8 mouse cellular contexts compared by ENCODE assay signal in genomic region chr2:52811691-52812090, GRCm38 (mm10). TPM values are rescaled to one million over a fixed set of nuclear protein-coding genes. Genes with fewer than 3 reads are reported as not detected.
DNase-seq lines count a peak whose midpoint lies in the region; TF ChIP-seq lines count a peak whose summit lies in the region.
"Had no signal": no experiment of that assay in that cellular context is flagged by ENCODE, and none has a peak within 500 bp of the region (broad histone marks: within the 10 kb centered on the region; RNA-seq: fewer than 3 reads in every experiment).

No protein-coding gene starts in this region.

- TF ChIP-seq POLR2A in cerebellum, adult 2 months (IDR thresholded peaks at IDR 0.05; ENCODE audit: borderline replicate concordance, insufficient read depth, low read length), result no peak

- intact Hi-C loops in left cerebral cortex, postnatal 4 days (cut with DNase I), result no loop called here
- intact Hi-C loops in heart, postnatal 36 days (cut with DNase I), result no loop called here

- H3K27ac ChIP-seq in cerebellum, adult 2 months (ENCODE audit: insufficient read depth, low read length), result no peak overlapping the region
- H3K27ac ChIP-seq: heart, embryonic 13.5 days had no signal

- H3K4me3 ChIP-seq in cerebellum, adult 2 months (replicated peaks; ENCODE audit: insufficient read depth, low read depth, low read length), result no peak overlapping the region
- H3K4me3 ChIP-seq: heart, embryonic 13.5 days had no signal

- WGBS in cerebellum, adult 2 months, result 39% methylated on average over 5 of the region's 5 CpGs

- no peak for TF ChIP-seq CTCF in cerebellum, adult 2 months (IDR thresholded peaks at IDR 0.05; ENCODE audit: borderline replicate concordance, insufficient read depth, low read depth, low read length)

- peak; percentile 3 for DNase-seq in left cerebral cortex, postnatal 4 days
- DNase-seq in left cerebral cortex, adult 9 months (ENCODE audit: low spot score in 2 of 2), result no peak
- peak; percentile 38 for DNase-seq in embryo, embryonic 9.5 days (ENCODE audit: extremely low spot score)
- DNase-seq in heart, postnatal 36 days, result peak; percentile 8 to 24
- DNase-seq in lung, postnatal 36 days, result peak; percentile 37
- no peak for DNase-seq in ovary, adult 18-20 months (ENCODE audit: low spot score)
- no peak for DNase-seq in cerebellum, adult 2 months

- H3K27me3 ChIP-seq in cerebellum, adult 2 months (ENCODE audit: control insufficient read depth, insufficient read depth, low read length), result no peaks in the 10 kb centered on the region
- H3K27me3 ChIP-seq: heart, embryonic 13.5 days had no signal

- no peaks in the 10 kb centered on the region for H3K4me1 ChIP-seq in cerebellum, adult 2 months (ENCODE audit: control insufficient read depth, insufficient read depth, low read length)

RNA-seq across cellular contexts. Expression of gene Fmnl2, which starts 46.0 kb away (rescaled TPM):
- total RNA-seq in left cerebral cortex, postnatal 4 days (2021), result 10 to 100 TPM; 62.6 to 70.6 TPM
- 1 to 10 TPM; 5.6 to 6.8 TPM for total RNA-seq in heart, postnatal 36 days (2021)
- polyA plus RNA-seq in cerebellum, adult 2 months (2012; rRNA removed), result 25.3 and 25.5 TPM in 2 replicates

Comparison
In these comparisons a context has a peak if more than half of its experiments do, and no peak if none do; other contexts are left out.
1. DNase-seq: peak in left cerebral cortex, postnatal 4 days (single experiment), embryo, embryonic 9.5 days (single experiment), heart, postnatal 36 days (2 of 2) and lung, postnatal 36 days (single experiment); none in left cerebral cortex, adult 9 months (0 of 2), ovary, adult 18-20 months (single experiment) and cerebellum, adult 2 months (0 of 2).
2. RNA of gene Fmnl2, which starts 46.0 kb away (total RNA-seq): 62.6 to 70.6 TPM in left cerebral cortex, postnatal 4 days; 5.6 to 6.8 TPM in heart, postnatal 36 days; every median in the first group is over 4 times any median in the second.